Mouse (Mus musculus) adrenal gland, postnatal 10 days (tissue): ENCODE measurements at regions not wholly inside any gene's neighbourhood (a gene's known extent, or its start where the extent isn't known, plus 50 kb on each side); places are given as distances from the start of the nearest gene placed in this dataset.

ENCODE experiments used
- DNase-seq: peaks from one replicate; pipeline ENCODE4 v3.0.0; 2021; ENCODE audit warnings: mixed read lengths

DNA sequence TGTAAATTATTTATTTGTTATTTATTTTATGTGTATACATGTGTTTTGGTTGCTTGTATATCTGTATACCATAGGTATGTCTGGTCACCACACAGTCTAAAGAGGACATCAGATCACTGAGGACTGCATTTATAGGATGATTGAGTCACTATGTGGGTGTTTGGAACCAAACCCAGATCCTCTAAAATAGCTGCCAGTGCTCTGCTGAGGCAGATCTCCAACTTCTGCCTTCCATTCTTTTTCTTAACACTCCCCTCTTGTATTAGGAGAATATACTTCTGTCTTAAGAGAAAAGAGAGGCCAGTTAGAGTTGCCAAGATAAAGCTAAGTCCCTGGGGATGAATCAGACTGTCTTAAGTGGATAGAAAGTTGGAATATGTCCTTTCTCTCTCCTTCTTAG is 424.2 kb downstream of the Cntn6 start:
- DNase-seq: no peak

DNA sequence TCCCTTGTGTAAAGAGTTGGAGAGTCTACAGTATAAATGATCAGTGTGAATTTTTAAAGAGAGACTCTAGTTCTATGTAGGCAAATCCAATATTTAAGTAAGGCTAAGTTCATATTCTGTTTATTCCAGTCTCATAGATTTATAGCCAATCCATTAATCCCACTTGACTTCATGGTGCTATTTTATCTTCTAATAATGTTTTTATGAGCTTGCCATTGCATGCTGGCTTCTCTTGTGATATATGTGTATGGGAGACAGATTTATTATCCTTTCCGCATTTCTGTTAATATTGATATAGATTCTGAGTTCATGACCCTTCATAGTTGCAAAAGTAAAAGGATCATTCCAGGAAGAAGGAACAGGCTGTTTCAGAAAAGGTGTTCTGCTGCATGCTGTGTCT is 430.0 kb downstream of the Cntn6 start:
- no peak for DNase-seq

DNA sequence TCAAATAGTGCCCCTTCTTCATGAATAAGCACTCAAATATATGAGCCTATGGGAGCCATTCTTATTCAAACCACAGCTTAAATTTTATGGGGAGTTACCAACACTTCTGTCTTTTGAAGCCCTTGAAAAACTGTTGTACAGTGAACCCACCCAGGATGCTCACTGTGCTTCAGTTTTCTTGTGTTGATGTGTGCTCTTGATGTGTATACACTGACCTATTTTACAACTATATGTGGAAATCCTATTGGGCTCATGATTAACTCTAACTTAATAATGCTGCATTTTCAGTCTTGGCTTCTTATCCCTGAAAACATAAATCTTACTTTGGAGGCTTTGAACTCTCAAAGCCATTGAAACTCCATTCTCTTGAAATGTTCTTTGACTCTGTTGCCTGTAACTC is 433.5 kb downstream of the Cntn6 start:
- DNase-seq: no peak

DNA sequence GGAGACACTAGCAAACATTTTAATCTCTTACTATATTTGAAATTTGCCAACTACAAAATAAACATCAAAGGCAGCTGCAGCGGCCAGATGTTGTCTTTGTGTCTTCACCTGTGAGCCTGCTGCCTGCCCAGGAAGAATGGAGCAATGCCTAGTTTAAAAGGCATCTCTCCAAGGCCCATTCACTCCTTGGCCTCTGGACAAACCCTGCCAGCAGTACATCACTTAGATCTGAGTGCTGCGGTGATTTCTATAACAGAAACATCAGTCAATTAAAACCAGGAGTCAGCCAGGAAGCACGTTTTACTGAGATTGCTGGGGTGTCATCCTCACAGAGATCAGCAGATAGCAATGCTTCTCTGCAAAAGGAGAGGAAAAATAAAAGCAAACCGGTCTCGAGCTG is 437.7 kb downstream of the Cntn6 start:
- no peak for DNase-seq

DNA sequence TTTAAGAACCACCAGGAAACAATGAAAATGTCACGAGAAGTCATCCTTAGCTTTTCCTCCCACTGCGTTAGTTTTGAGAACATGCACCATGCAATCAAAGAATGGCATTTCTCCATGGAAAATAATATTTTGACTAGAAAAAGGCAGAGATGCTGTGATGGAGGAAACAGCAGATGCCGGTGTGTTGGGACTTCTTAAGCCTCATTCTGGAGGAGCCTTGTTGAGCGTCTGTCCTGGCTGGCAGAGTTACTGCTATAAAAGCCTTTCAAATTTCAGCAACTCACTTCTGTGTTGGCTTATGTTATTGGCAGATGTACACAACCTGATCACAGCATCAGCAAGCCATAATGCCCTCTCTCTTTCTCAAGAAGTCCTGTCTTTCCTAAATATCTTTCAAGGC is 439.6 kb downstream of the Cntn6 start:
- no peak for DNase-seq

DNA sequence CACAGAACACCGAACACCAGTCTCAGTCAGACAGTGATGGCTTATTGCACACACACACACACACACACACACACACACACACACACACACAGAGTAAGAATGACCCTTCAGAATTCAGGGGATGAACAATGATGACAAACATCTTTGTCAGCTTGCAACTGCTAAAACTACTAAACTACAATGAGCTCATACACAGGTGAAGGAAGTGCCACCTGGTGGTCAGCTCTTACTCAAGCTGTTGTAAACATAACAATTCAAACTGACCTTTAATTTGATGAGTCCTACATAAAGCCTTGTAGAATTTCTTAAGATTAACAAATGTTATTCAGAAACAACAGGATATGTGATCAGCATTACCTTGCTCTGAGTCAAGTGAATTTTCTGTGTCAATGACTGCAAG is 446.5 kb downstream of the Cntn6 start:
- DNase-seq: no peak

DNA sequence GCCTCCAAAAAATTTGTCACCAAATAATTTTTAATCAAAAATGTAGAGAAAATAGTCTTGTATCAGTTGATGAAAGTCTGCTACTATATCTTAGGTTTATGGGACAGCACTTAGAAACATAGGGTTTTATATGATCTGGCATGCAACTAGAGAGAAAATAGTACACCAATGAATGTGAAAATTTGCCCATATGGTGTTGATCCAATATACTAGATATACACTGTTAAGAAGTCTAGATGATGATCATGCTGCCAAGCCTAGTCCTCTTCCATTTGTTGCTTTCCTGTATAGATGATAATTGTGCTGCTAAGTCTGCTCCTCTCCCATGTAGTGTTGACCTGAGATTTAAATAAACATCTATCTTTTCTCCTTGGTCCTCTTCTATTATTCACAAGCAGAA is 481.9 kb downstream of the Cntn6 start:
- no peak for DNase-seq

DNA sequence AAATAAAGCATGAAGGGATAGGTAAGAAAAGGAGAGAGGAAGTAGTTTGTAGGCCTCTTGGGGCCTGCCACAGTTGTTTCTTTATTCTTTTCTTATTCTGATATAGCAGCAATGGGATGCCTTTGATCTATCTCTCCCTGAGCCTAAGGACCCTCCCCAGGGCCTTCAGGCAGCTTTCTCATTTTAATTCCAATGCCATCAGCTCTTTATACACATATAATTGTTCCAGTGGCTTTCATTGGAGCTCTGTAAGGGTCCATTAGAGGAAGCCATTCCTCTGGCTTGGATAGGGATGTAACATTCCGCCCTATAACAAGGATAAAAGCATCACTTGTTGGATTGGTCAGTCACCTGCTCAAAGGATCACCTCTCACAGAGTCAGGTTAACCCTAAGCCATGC is 491.6 kb downstream of the Cntn6 start:
- DNase-seq: no peak

DNA sequence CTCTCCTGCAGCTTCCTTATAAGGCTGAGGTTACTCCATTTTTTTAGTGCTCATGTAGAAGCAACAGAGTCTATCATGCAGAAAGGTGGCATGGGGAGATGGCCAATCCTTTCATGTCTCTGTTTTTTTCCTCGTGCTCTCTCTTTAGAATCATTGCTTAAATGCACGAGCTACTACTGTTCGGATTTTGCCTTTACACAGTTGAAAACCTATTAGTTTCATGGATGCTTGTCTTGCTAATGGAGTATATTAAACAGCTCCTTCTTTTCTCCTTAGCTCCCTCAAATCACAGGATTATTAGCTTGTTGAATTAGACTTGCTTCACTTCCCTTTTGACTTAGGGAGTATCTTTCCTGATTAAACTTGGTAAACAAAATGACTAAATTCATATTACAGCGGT is 497.3 kb downstream of the Cntn6 start:
- DNase-seq: no peak

DNA sequence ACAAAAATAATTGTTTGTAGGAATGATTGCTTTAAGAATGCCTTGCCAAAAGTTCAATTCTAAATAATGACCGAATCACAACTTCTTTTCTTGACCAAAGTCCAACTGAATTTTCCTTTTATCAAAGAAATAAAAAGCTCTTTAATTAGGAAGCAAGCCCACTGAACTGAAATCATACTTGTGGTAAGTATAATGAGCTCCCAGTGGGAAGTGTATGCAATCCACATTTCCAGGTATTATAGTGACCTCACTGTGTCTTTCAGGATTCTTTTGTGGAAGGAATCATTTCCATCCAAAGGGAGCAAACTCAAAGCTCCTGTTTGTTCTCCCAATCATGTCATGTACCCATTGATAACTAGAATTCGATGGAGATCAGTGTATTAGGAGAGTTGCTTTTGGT is 497.8 kb downstream of the Cntn6 start:
- no peak for DNase-seq

DNA sequence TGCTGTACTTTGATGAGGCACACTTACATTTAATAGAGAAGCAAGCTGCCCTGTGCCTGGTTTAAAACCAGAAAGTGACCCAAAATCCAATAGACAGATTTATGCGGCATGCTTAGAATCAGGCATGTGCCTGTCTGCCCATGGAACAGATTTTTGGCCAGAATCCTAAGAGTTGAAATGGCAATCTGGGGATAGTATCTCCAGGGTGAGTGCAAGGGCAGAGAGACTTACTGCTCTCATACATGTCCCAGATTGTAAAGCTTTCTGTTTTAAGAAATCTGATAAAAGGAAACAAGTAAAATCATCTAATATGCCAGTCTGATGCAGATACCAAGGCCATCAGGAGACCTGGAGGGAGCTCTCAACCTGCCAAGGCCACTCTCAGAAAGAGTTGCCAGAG is 507.0 kb downstream of the Cntn6 start:
- DNase-seq: no peak

DNA sequence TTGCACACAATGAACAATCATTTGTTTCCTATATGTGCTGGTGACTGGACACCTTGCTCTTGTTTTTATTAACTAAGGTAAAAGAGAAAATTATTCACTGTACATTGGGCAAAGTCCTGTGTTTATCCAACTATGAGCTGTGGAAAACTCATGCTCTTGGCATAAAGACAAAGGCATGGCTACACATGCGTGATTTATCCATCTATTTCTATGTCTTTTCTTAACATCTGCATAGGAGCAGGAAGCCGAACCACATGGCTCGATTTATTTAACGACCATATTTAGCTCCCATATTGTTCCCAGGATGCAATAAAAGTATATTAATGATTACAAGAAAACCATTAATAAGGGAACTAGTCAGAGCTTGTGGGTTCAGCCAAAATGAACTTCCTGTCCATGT is 528.1 kb downstream of the Cntn6 start:
- DNase-seq: no peak

DNA sequence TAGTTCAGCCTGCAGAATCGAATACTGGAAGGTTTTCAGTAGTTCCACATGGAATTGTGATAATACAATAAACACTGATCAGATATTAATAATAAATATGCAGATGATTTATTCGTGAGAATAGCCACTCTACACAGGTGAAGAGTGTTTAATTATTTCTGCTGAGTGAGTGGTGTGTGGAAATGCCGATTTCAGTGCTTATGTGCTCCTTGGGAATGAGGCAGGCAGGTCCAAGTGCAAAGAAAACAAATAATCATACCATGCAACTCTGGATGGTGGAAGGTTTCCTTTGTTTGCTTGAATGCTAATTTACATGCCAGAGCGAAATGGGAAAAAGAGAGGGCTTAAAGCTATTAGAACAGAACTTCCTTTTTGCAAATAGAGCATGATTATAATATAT is 528.6 kb downstream of the Cntn6 start:
- DNase-seq: no peak

DNA sequence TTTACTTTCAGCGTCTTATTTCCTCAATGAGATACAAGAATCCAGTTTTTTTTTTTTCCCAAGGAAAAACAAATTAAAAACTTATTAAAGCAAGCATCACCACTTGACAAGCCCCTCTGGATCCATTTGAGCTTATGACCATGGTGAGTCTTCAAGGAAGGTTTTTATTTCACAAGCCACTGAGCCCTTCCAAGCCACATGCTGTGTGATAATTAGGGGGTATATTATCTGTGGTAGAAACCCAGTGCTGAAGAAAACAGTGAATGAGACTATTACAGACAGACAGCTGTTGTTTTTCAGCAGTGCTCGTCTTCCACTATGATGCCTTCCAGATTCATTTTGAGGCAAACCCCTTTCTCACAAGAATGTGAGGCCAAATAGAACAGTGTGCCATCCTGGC is 573.6 kb downstream of the Cntn6 start:
- DNase-seq: no peak

DNA sequence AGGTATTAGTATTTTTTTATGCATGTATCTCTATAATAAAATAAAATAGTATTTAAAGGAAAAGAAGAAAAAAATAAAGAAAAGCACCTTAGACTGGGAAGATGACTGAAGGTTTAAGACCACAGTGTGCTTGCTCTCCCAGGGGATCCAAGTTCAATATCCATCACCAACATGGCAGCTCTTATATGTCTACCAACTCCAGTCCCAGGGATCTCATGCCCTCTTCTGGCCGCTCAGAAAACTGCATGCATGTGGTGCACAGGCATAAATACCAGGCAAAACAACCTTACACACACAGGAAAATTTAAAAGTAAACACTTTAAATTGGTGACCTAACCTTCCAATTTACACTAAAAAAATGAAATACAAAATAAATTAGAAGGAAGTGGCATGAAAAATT is 586.6 kb upstream of the Cntn4 start:
- peak; percentile 36 for DNase-seq
